Mouse (Mus musculus): Measurements from ENCODE around the gene Gpm6a. TPM values are rescaled to one million over a fixed set of nuclear protein-coding genes. Genes with fewer than 3 reads are reported as not detected.

The Gpm6a gene
- polyA plus RNA-seq, 1 experiment from 2014 or later = not detected

DNA sequence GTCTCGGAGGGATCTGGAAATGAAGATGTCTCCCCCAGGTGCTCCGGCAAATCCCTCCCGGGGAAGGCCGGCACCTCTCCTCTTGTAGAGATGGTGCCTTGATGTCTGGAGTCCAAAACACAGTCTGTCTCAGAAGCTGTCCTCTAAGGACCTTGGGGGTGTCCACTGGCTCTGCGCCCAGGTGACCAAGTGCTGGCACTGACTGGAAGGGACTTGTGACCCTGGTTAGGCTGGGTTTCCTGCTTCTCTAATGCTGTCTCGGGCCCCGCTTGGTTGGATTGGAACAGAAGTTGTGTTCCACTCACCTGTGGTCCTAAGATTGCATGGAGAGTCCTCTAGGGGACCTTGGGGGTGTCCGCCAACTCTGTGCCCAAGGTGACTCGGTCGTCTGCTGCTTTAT, 118.8 kb downstream of the Gpm6a start:
- no peak for ATAC-seq
- H3K27me3 ChIP-seq = no peaks in the 10 kb centered on the region
- DNase-seq (ENCODE audit: low read depth, low spot score) = no peak
- in situ Hi-C loops (cut with MboI; ENCODE audit: low pct_unique_long_range_greater_than_20kb) = no loop called here
- POLR2A ChIA-PET = no interaction called here
- CTCF ChIA-PET = no interaction called here
- TF ChIP-seq CTCF (IDR thresholded peaks at IDR 0.05) = no peak

DNA sequence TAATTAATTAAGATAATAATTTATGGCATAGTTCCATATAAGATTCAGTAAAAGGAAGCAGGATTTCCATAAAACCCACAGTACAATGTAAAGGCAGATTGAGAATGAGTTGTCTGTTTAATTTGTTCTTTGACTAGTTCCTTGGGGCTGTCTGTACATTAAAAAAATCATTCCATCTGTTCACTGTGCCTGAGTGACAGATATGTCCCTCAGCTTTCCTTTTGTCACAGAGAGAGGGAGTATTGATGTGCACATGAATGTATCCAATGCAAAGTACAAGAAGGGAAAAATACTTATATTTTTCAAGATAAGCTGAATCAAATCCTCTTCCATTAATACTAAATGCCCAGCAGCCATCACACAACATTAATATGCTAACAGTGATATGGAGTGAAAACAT, 147.6 kb downstream of the Gpm6a start:
- ChIA-PET POLR2A (no interaction called here), CTCF (interaction anchor here (1.0 to 1.5 kb wide), 2 partner anchors 10 to 13 kb away, joined by 3 to 4 read pairs; no protein-coding TSS in a partner anchor)
- ATAC-seq (no peak), DNase-seq (ENCODE audit: low read depth, low spot score) (no peak)
- TF ChIP-seq CTCF (IDR thresholded peaks at IDR 0.05) = no peak
- in situ Hi-C loops (cut with MboI; ENCODE audit: low pct_unique_long_range_greater_than_20kb) = no loop called here
- H3K27me3 ChIP-seq = peaks cover 8% of the 10 kb centered on the region

DNA sequence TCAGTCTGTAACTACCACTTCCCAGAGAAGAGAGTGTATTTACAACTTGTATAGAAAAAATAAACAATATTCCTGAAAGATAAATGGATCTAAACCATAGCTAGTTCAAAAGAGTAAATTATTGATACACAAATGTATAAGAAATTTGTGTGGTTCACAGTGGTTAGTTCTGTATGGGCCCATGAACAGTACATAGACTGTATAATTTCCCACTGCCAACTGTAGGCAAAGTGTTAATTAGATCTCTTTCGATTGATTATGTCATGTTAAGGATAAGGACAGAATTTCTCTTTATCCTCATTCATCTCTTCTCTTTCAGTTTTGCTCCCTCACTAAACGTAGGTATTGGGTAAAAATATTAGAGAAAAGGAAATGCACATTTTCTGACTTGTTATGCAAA, 148.4 kb downstream of the Gpm6a start:
- in situ Hi-C loops (cut with MboI; ENCODE audit: low pct_unique_long_range_greater_than_20kb) = no loop called here
- ChIA-PET POLR2A (interaction anchor here (0.6 kb wide), 1 partner anchor 1355 kb away, joined by 3 read pairs; no protein-coding TSS in a partner anchor), CTCF (no interaction called here)

DNA sequence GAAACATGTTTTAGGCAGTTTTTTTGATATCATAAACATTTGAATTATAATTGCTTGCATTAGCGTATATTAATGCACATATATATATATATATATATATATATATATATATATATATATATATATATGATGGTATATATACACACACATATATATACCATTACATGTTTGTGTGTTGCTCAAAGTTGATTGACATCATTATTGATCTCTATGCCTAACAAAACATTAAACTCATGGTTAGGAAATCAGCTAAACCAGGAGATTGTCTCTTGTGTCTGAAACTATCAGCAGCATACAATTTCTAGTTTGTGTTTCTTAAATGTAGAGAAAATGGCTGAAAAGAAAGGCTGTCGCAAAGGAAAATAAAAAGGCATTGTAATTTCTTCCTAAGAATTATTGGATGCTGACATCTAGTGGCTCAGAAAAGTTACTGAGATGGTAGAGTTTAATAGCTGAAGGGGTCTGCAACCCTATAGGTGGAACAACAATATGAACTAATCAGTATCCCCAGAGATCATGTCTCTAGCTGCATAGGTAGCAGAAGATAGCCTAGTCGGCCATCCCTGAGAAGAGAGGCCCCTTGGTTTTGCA, 149.3 kb downstream of the Gpm6a start:
- ATAC-seq (no peak), DNase-seq (ENCODE audit: low read depth, low spot score) (no peak)
- H3K27me3 ChIP-seq = peaks cover 8% of the 10 kb centered on the region
- POLR2A ChIA-PET = no interaction called here
- CTCF ChIA-PET = no interaction called here
- in situ Hi-C loops (cut with MboI; ENCODE audit: low pct_unique_long_range_greater_than_20kb) = no loop called here
- TF ChIP-seq CTCF (IDR thresholded peaks at IDR 0.05) = no peak

More for the DNA sequence above, 148.4 kb downstream of the Gpm6a start:
- ATAC-seq = no peak
- H3K27me3 ChIP-seq = peaks cover 8% of the 10 kb centered on the region
- DNase-seq (ENCODE audit: low read depth, low spot score) = no peak
- TF ChIP-seq CTCF (IDR thresholded peaks at IDR 0.05) = no peak

Other genes with a start within 250 kb of the Gpm6a start
- 3.9 TPM for gene Wdr17, start 67.7 kb upstream of the Gpm6a start, polyA plus RNA-seq (2021)